Mouse (Mus musculus) midbrain, embryonic 16.5 days (tissue): ENCODE measurements around the gene Synm. TPM values are rescaled to one million over a fixed set of nuclear protein-coding genes. Genes with fewer than 3 reads are reported as not detected.
A peak's percentile ranks its signal among the peaks of the same experiment; 100 is the strongest.

ENCODE experiments used
- ATAC-seq: fragments of 200-750 bp; cut with Nextera tagmentation; 2 replicates; pipeline ENCODE4 v1.8.0; 2017; ENCODE audit warnings: moderate TSS enrichment
- H3K27ac ChIP-seq: fragments of 300-500 bp; sonication (generic); 2 replicates; pipeline ENCODE4 v1.5.1; 2014; ENCODE audit warnings: mild to moderate bottlenecking, low read length, mixed read lengths
- H3K27me3 ChIP-seq: fragments of 300-500 bp; sonication (generic); 2 replicates; pipeline ENCODE4 v1.6.1; 2014; ENCODE audit warnings: low read depth, low read length, mixed read lengths; ENCODE audit not compliant: control insufficient read depth, insufficient read depth
- H3K36me3 ChIP-seq: fragments of 300-500 bp; sonication (generic); 2 replicates; pipeline ENCODE4 v1.6.1; 2014; ENCODE audit warnings: mild to moderate bottlenecking, low read length, moderate library complexity, mixed read lengths; ENCODE audit not compliant: control insufficient read depth, insufficient read depth
- H3K4me1 ChIP-seq: fragments of 300-500 bp; sonication (generic); 2 replicates; pipeline ENCODE4 v1.6.1; 2014; ENCODE audit warnings: mild to moderate bottlenecking, low read length, mixed read lengths; ENCODE audit not compliant: control insufficient read depth, insufficient read depth
- H3K4me2 ChIP-seq: fragments of 300-500 bp; sonication (generic); 2 replicates; pipeline ENCODE4 v1.6.1; 2014; ENCODE audit warnings: mild to moderate bottlenecking, low read length, mixed read lengths
- H3K4me3 ChIP-seq: fragments of 300-500 bp; sonication (generic); 2 replicates; pipeline ENCODE4 v1.5.1; 2014; ENCODE audit warnings: low read depth, mild to moderate bottlenecking, low read length, moderate library complexity, mixed read lengths
- H3K9ac ChIP-seq: fragments of 300-500 bp; sonication (generic); 2 replicates; pipeline ENCODE4 v1.6.1; 2014; ENCODE audit warnings: low read depth, low read length, mixed read lengths
- H3K9me3 ChIP-seq: fragments of 300-500 bp; sonication (generic); replicated peaks from 2 replicates; pipeline ENCODE4 v1.6.1; 2014; ENCODE audit warnings: mild to moderate bottlenecking, low read length, mixed read lengths; ENCODE audit not compliant: control insufficient read depth, poor library complexity, severe bottlenecking
- WGBS: fragments of 180-500 bp; shearing (Covaris S2); extraction: QIAGEN DNeasy Blood & Tissue Kit; methylation state at CpG from one replicate; pipeline ENCODE4 v1.1.7; 2014; 5-methylcytosine and 5-hydroxymethylcytosine counted together
- polyA plus RNA-seq: library from polyadenylated mRNA; unstranded; fragments of >200 nt; fragmentation: Nextera tagmentation; extraction: Ambion mirVana; gene quantifications from 2 replicates; pipeline ENCODE4 v1.2.1, GENCODE M21; 2015

Gene Synm
- polyA plus RNA-seq, 1 experiment from 2014 or later = 4.6 TPM

GRCm38 (mm10) chr7:67788713-67789112, 29.2 kb upstream of the Synm start:
- no peaks in the 10 kb centered on the region for H3K9me3 ChIP-seq
- no peak overlapping the region for H3K4me2 ChIP-seq
- H3K36me3 ChIP-seq = no peaks in the 10 kb centered on the region
- 0 out of 2 replicates have a peak, but pooled peaks have one; percentile 66 for ATAC-seq
- no peak overlapping the region for H3K27ac ChIP-seq
- H3K4me1 ChIP-seq = no peaks in the 10 kb centered on the region
- H3K27me3 ChIP-seq = no peaks in the 10 kb centered on the region
- WGBS = 13% methylated on average over 10 of the region's 10 CpGs
- no peak overlapping the region for H3K4me3 ChIP-seq
- H3K9ac ChIP-seq = no peak overlapping the region

- Histone ChIP-seq H3K9me3 (no peaks in the 10 kb centered on the region), H3K4me2 (no peak overlapping the region), H3K27ac (no peak overlapping the region), H3K9ac (no peak overlapping the region), H3K4me1 (no peaks in the 10 kb centered on the region), H3K36me3 (no peaks in the 10 kb centered on the region), H3K27me3 (no peaks in the 10 kb centered on the region), H3K4me3 (no peak overlapping the region)
- WGBS = 76% methylated on average over 2 of the region's 2 CpGs
- no peak for ATAC-seq
Observed at GRCm38 (mm10) chr7:67787861-67788260, 28.3 kb upstream of the Synm start.

- Histone ChIP-seq H3K27ac (no peak overlapping the region), H3K9ac (no peak overlapping the region), H3K27me3 (no peaks in the 10 kb centered on the region), H3K4me1 (peaks cover 2% of the 10 kb centered on the region; the same call in 1 of the 2 replicates), H3K9me3 (no peaks in the 10 kb centered on the region), H3K4me2 (no peak overlapping the region), H3K4me3 (no peak overlapping the region), H3K36me3 (no peaks in the 10 kb centered on the region)
- 31% methylated on average over 12 of the region's 12 CpGs for WGBS
- ATAC-seq = 0 out of 2 replicates have a peak, but pooled peaks have one; percentile 51
Observed at GRCm38 (mm10) chr7:67776636-67777305, 17.2 kb upstream of the Synm start.

- no peak for ATAC-seq
- H3K4me2 ChIP-seq = no peak overlapping the region
- 87% methylated on average over 3 of the region's 3 CpGs for WGBS
- H3K9me3 ChIP-seq = no peaks in the 10 kb centered on the region
- H3K27me3 ChIP-seq = no peaks in the 10 kb centered on the region
- H3K27ac ChIP-seq = no peak overlapping the region
- H3K4me1 ChIP-seq = peaks cover 2% of the 10 kb centered on the region; the same call in 1 of the 2 replicates
- no peak overlapping the region for H3K4me3 ChIP-seq
- no peaks in the 10 kb centered on the region for H3K36me3 ChIP-seq
- no peak overlapping the region for H3K9ac ChIP-seq
Observed at GRCm38 (mm10) chr7:67775623-67776022, 16.1 kb upstream of the Synm start.

DNA sequence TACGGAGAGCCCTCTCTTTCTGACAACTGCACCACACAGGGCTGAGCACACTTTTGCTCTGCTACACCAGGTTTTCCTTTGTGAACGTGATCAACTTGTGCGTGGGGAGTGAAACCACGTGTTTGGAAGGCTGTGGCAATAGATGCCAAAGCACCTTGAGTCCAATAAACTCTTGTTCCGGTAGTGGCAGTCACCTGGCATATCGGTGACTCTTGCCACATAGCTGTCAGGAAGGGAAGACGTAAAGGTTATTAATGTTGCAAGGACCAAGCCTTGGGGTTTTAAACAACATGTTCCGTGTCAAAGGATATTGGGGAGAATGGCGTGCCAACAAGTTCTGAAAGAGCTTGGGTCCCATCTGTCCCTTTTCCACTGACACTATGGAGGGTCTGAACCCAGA, 12.7 kb upstream of the Synm start:
- no peaks in the 10 kb centered on the region for H3K9me3 ChIP-seq
- H3K36me3 ChIP-seq = no peaks in the 10 kb centered on the region
- no peak overlapping the region for H3K4me3 ChIP-seq
- 91% methylated on average over 9 of the region's 9 CpGs for WGBS
- no peak for ATAC-seq
- H3K9ac ChIP-seq = no peak overlapping the region
- H3K4me1 ChIP-seq = peaks cover 2% of the 10 kb centered on the region; the same call in 1 of the 2 replicates
- no peaks in the 10 kb centered on the region for H3K27me3 ChIP-seq
- H3K4me2 ChIP-seq = no peak overlapping the region
- no peak overlapping the region for H3K27ac ChIP-seq

DNA sequence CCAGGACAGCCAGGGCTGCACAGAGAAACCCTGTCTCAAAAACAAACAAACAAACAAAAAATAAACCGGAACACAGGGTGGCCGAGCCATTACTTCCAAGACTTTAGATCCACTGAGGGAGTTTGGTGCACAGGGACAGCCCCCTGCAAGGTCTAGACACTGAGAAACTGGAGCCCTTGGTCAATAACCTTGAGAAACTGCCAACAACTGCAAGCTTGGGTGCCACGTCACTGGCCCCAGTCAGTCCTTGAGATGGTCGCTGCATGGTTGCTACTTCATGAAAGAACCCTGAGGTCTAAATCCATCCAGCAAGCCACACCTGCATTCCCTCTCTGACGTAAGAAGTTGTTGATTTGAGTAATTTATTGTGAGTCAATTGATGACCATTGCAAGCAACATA, 9.9 kb upstream of the Synm start:
- Histone ChIP-seq H3K36me3 (no peaks in the 10 kb centered on the region), H3K4me1 (no peaks in the 10 kb centered on the region), H3K9ac (no peak overlapping the region), H3K9me3 (no peaks in the 10 kb centered on the region), H3K27me3 (no peaks in the 10 kb centered on the region), H3K4me2 (no peak overlapping the region), H3K27ac (no peak overlapping the region), H3K4me3 (no peak overlapping the region)
- 93% methylated on average over 5 of the region's 5 CpGs for WGBS
- no peak for ATAC-seq

DNA sequence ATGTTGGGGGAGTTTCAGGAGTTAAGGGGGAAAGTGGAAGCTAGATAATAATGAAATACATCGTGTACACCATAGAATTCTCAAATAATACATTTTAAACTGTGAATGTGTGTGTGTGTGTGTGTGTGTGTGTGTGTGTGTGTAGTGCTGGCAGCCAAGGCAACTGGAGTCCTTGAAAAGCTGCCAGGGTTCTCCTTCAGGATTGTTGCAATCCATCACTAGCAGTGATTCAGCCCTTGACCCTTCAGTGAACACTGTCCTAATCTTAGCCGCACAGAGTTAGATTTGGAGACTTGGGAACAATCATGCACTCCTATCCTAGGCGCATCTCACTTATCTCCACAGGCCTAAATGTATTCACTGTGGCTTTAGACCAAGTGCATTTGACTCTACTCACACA, 8.6 kb upstream of the Synm start:
- Histone ChIP-seq H3K4me2 (no peak overlapping the region), H3K27me3 (no peaks in the 10 kb centered on the region), H3K4me1 (no peaks in the 10 kb centered on the region), H3K9ac (no peak overlapping the region), H3K9me3 (no peaks in the 10 kb centered on the region), H3K27ac (no peak overlapping the region), H3K36me3 (no peaks in the 10 kb centered on the region), H3K4me3 (no peak overlapping the region)
- 86% methylated on average over 3 of the region's 3 CpGs for WGBS
- ATAC-seq = no peak

DNA sequence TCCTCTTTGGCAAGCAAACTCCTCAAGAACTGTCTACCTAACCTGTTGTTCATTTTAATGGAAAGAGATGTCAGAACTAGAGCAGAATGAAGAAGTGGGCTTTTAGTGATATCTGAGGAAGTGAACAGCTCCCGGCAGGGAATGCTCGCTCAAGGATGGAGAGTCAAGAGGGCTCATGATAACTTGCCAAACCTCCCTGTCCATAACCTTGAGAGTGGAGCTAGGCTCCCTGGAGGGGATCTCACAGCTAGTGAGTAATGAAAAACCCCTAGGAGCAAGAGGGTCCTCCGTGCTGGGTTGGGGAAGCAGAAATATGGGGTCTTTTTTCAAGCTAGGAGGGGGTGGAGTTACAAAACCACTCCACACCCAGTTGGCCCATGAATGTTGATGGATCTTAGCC, 4.1 kb upstream of the Synm start:
- Histone ChIP-seq H3K4me1 (peaks cover 4% of the 10 kb centered on the region; the same call in 1 of the 2 replicates), H3K9me3 (no peaks in the 10 kb centered on the region), H3K4me3 (no peak overlapping the region), H3K27ac (no peak overlapping the region), H3K9ac (no peak overlapping the region), H3K36me3 (no peaks in the 10 kb centered on the region), H3K4me2 (no peak overlapping the region), H3K27me3 (no peaks in the 10 kb centered on the region)
- no peak for ATAC-seq
- 72% methylated on average over 3 of the region's 3 CpGs for WGBS

DNA sequence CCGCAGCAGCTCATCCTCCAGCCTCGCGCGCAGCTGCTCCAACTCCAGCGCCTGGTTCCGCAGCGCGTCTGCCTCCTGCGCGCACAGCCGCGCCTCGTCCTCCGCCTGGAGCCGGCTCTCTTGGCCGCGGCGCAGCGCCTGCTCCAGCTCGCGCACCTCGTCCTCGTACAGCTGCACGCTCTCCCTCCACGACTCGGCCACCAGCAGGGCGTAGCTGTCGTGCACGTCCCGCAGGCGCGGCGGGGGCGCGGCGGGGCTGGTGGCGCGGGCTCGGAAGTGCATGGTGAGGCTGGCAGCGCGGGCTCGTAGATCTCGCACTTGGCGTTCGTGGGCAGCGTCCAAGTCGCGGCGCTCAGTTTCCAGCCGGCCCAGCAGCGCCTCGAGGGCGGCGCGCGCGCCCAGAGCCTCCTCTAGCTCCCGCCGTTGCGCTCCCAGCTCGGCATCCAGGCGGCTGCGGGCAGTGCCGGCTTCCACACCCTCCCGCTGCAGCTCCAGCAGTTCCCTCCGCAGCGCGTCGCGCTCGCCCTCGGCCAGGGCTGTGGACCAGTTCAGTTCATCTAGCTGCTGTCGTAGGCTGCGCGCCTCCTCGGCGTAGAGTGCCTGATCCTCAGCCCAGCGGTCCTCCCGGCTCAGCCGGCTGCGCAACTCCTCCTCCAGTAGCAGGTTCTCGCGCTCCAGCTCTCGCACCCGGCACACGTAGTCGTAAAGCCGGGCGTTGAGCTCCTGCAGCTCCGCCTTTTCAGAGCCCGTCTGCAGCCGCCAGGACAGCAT, 499 bp downstream of the Synm start:
- ATAC-seq = peak; percentile 87
- H3K27me3 ChIP-seq = peaks cover 7% of the 10 kb centered on the region
- peaks cover 4% of the 10 kb centered on the region; the same call in 1 of the 2 replicates for H3K4me1 ChIP-seq
- no peaks in the 10 kb centered on the region for H3K36me3 ChIP-seq
- H3K9ac ChIP-seq = peak overlapping the region; percentile 63
- peak overlapping the region; percentile 97 for H3K4me2 ChIP-seq
- under 1% methylated on average over 92 of the region's 92 CpGs for WGBS
- peak overlapping the region; percentile 76 for H3K27ac ChIP-seq
- peak overlapping the region; percentile 72 for H3K4me3 ChIP-seq
- H3K9me3 ChIP-seq = no peaks in the 10 kb centered on the region
